Mouse (Mus musculus) common myeloid progenitor, adult 5-6 weeks (primary cell): ENCODE results near the gene Gm49384. TPM values are rescaled to one million over a fixed set of nuclear protein-coding genes. Genes with fewer than 3 reads are reported as not detected.
A peak's percentile ranks its signal among the peaks of the same experiment; 100 is the strongest.

Source experiments
- ATAC-seq: replicated peaks from 2 replicates; pipeline ENCODE4 v1.8.0; 2016; ENCODE audit warnings: low read depth, mild to moderate bottlenecking, moderate TSS enrichment, inconsistent platforms; ENCODE audit not compliant: poor library complexity, severe bottlenecking
- total RNA-seq: library from RNA; stranded (forward); fragments of 200-1000, 187-1606 nt; gene quantifications from 2 replicates; pipeline ENCODE4 v1.2.3, GENCODE M21; 2017

Gene Gm49384
- 25.5 and 38.6 TPM in 2 replicates for total RNA-seq

- ATAC-seq, result no peak
Observed at GRCm38 (mm10) chr12:69204052-69204833, at the start of gene Gm49384. Gene Gm49384, minus strand, starts transcription at chr12:69204267.

GRCm38 (mm10) chr12:69253806-69254205 lies 49.7 kb upstream of the Gm49384 start:
- ATAC-seq, result no peak

DNA sequence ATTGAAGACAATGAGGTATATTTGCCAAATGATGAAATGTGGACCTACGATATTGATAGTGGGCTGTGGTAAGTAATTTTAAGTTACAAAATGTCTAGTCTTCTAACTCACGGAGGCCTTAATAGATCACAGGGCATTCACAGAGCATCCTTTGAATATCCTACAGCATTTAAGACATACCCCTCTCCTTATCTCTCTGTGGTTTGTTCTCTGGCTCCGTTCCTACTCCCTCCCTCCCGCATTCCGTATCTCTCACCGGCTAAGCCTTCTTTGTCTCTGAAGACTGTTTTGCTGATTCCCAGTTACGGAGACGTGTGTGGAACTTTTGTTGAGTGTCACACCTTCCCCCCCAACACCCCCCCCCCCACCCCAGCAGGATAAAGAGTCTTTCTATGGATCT lies 46.7 kb upstream of the Gm49384 start:
- peak; percentile 87 for ATAC-seq

DNA sequence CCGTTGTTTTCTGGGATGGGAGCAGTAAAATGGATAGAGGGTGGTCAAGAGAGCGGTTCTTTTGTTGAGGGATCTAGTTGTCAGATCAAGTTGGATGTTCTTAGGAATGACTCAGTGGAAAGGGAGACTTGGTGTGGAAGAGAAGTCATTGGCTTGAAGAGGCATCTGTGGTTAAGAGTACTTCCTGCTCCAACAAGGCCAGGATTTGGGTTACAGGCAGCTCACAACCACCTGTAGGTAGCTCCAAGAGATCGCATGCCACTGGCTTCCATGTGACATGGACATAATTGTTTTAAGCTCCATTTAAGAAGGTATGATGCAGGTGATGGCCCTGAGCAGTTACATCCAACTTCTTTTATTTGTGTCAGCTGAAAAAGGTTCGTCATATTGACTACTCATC lies 45.7 kb upstream of the Gm49384 start:
- ATAC-seq, result 0 out of 2 replicates have a peak, but pooled peaks have one; percentile 45

- ATAC-seq, result peak; percentile 78
Observed at GRCm38 (mm10) chr12:69241771-69242431, 37.8 kb upstream of the Gm49384 start.

- no peak for ATAC-seq
Observed at GRCm38 (mm10) chr12:69241405-69241770, 37.3 kb upstream of the Gm49384 start.

GRCm38 (mm10) chr12:69240876-69241275 lies 36.8 kb upstream of the Gm49384 start, which contains the start of gene Klhdc1:
Gene Klhdc1, plus strand, starts transcription at chr12:69241176.
- no peak for ATAC-seq

GRCm38 (mm10) chr12:69238284-69238683 lies 34.2 kb upstream of the Gm49384 start:
- no peak for ATAC-seq

DNA sequence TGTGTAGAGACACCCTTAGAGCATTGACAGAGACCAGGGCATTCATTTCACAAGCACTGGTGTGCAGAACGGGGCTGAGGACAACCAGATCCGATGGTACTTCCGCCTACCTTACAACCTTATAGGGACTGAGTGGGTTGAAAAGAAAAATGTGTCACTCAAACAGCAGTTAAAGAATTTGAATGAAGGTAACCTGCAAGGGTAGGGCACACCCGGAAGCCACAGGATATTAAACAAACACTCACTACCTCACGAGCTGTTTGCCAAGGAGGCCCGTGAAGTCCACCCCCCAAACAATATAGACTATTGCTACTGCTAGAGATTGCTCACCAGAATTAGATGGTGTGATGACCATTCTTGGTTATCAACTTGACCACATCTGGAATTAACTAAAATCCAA lies 31.7 kb upstream of the Gm49384 start:
- no peak for ATAC-seq

GRCm38 (mm10) chr12:69229251-69229650 lies 25.2 kb upstream of the Gm49384 start:
- ATAC-seq, result peak; percentile 68

DNA sequence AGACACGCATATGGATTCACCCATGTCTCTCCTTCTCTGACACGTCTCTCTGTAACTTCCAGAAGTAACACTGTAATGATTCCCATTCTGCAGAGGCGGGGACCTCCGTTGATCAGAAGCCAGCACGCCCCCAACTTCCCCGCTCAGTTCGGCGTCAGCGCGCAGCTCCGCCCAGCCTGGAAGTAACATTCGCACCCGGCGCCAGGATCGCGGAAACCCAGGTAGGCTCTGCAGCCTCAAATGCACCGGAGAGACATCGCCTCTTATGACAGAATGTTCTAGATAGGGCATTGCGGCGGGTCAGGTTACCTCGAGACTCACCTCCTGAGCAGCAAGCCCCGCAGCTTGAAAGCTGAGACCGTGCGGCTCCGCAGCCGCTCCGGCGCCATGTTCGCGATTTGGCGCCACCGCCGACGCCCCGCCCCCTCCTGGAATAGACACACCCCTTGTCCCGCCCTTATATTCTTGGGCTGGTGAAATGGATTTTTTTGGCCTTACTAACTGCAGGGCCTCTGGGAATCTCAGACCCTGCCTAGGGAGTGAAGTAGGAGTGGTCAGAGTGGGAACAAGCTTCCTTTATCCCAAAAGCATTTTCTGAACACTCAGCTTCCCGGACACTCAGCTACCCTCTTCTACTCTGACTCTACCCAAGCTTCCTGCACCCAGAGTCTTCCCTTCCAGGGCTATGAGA lies 23.9 kb upstream of the Gm49384 start, which contains the start of gene Pole2:
Pole2 (minus strand) TSS at position 420 of the 691 bp plus-strand sequence.
- peak; percentile 94 for ATAC-seq

DNA sequence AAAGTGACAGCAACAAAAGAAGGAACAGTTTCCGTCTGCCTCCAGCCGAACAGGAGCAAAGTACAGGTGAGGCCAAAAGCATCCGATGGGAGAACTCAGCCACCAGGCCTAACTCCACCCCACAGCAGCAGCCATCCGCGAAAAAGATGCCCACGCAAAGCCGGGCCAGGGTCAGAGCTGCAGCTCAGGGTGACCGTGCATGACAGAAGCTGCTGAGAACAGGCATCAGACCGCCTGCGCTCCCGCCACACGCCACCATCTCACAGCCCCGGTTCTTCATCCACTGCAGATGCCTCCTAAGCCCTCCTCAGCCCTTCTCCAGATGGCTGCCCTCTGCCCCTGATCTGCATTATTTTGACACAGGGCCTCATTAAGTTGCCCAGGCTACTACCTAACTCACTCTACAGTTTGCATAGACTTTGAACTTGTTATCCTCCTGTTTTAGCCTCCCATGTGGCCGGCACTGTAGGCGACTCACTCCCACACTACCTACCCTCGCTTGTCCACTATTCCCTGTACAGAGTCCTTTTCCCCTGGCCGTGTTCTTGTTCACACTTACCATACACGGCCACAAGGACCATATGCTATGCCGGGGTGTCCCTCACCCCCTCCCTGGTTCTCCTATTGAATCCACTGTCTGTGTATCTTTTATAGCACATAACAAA lies 16.7 kb upstream of the Gm49384 start:
- ATAC-seq, result no peak

DNA sequence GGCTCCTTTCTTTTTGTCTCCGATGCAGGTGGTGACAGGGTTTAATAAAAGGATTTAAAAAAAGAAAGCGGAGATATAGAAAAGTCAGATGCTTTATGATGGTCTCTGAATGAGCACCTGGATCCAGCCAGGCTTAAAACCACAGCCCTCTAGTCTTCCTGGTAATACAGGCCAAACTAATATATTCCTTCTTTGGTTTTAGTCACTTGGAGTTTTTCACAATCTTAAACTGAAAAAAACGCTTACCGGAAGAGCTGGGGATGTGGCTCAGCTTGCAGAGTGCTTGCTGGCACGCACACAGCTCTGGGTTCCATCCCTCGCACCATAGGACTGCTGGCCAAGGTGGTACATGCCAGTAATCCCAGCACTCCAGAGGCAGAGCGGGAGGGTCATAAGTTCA lies 12.5 kb upstream of the Gm49384 start:
- no peak for ATAC-seq

GRCm38 (mm10) chr12:69215000-69215785 lies 11.1 kb upstream of the Gm49384 start:
- ATAC-seq, result no peak

- ATAC-seq, result peak; percentile 69
Observed at GRCm38 (mm10) chr12:69214393-69214792, 10.3 kb upstream of the Gm49384 start.

DNA sequence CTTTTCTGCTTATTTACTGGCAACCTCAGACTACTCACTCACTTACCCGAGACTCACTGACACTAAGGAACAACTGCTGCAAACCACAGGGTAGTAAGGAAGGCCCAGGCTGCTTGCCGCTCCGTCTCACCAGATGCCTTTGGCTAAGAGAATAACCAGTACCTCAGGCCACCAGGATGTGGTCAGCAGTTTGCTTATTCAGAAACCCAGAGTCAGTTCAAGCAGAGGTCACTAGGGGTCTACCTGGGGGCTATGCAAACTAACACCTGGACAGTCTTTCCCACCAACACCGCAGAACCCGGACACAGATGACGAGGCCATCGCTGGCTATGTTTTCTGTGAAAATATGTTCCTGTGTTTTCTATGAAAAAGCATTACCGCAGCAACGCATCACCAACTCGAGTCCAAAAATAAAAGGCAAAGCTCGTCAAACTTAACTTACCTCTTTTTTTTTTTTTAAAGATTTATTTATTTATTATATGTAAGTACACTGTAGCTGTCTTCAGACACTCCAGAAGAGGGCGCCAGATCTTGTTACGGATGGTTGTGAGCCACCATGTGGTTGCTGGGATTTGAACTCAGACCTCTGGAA lies 9.2 kb upstream of the Gm49384 start:
- ATAC-seq, result no peak

DNA sequence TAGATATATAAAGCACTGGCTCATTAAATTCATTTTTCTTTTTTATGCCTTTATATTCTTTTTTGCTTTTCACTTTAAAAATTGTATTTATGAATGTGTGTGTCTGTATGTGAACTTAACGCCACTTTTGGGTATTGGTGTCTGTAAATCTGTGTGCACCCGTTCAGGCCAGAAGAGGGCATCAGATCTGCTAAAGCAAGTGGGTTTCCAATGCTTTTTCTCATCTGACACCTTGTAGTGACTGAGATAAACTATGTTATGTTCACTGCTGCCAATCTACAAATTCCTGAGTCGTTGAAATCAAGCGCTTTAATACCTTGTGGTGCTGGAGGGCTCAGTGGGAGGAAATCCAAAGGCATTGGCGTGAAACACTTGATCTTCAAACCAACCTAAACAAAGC lies 7.0 kb upstream of the Gm49384 start:
- no peak for ATAC-seq

DNA sequence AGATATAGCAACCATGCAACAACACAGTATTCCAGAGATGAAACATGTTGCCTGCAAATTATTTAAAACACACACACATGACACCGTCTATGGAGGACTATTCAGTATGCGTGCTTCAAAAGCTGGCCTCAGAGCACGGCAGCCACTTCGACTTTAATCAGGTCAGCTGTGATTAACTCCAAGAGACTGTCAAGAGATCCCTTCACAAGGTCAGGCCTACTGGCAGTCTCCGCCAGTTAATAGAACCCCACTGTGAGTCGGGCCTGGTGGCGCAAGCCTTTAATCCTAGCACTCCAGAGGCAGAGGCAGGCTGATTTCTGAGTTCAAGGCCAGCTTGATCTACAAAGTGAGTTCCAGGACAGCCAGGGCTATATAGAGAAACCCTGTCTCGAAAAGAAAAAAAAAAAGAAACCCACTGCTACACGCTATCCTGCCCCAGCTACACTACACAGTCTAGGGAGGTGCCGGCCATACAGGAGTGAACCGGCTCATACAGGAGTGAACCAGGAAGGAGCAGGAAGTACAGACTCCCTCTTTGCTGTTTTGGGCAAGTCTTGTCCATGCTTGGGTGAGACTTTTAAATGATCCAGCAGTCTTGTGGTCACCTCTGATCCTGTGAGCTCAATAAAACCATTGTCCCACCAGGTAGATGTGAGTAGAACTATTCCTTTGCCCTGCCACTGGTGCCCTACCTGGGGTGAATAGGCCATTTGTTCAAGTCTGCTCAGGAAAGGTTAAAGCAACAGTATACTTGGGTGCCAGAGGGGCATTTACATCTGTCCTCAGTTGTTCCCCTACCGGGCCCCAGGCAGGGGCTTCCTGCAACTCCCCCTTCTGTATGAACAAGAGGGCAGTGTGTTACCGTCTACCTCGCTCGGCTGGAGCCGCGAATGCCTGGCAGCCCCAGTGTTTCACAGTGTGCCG lies 6.3 kb upstream of the Gm49384 start:
- ATAC-seq, result no peak
